Mouse (Mus musculus) stomach, postnatal 0 days (tissue): ENCODE measurements around the gene Mtfp1. TPM values are rescaled to one million over a fixed set of nuclear protein-coding genes. Genes with fewer than 3 reads are reported as not detected.
A peak's percentile ranks its signal among the peaks of the same experiment; 100 is the strongest.

Source experiments
- ATAC-seq: fragments of 200-750 bp; cut with Nextera tagmentation; 2 replicates; pipeline ENCODE4 v1.8.0; 2017; ENCODE audit not compliant: low FRiP score, low TSS enrichment
- DNase-seq: peaks from one replicate; pipeline ENCODE4 v3.0.0-alpha.2; 2016; ENCODE audit warnings: low spot score
- H3K27ac ChIP-seq: fragments of 300-500 bp; sonication (generic); replicated peaks from 2 replicates; pipeline ENCODE4 v1.5.1; 2014; ENCODE audit warnings: mild to moderate bottlenecking, control low read depth
- H3K27me3 ChIP-seq: fragments of 300-500 bp; sonication (generic); 2 replicates; pipeline ENCODE4 v1.6.1; 2014; ENCODE audit warnings: low read length; ENCODE audit not compliant: control insufficient read depth, insufficient read depth
- H3K36me3 ChIP-seq: fragments of 300-500 bp; sonication (generic); 2 replicates; pipeline ENCODE4 v1.6.1; 2014; ENCODE audit warnings: low read length, mixed read lengths; ENCODE audit not compliant: control insufficient read depth, insufficient read depth
- H3K4me1 ChIP-seq: fragments of 300-500 bp; sonication (generic); replicated peaks from 2 replicates; pipeline ENCODE4 v1.6.1; 2014; ENCODE audit warnings: antibody characterized with exemption; ENCODE audit not compliant: control insufficient read depth, insufficient read depth
- H3K4me2 ChIP-seq: fragments of 300-500 bp; sonication (generic); replicated peaks from 2 replicates; pipeline ENCODE4 v1.6.1; 2014; ENCODE audit warnings: low read depth, mild to moderate bottlenecking, control low read depth, moderate library complexity
- H3K4me3 ChIP-seq: fragments of 300-500 bp; sonication (generic); 2 replicates; pipeline ENCODE4 v1.5.1; 2014; ENCODE audit warnings: low read depth, low read length, control low read depth
- H3K9ac ChIP-seq: fragments of 300-500 bp; sonication (generic); 2 replicates; pipeline ENCODE4 v1.6.1; 2014; ENCODE audit warnings: mild to moderate bottlenecking, low read length, control low read depth, mixed read lengths
- H3K9me3 ChIP-seq: fragments of 300-500 bp; sonication (generic); 2 replicates; pipeline ENCODE4 v1.6.1; 2016; ENCODE audit warnings: low read length; ENCODE audit not compliant: control insufficient read depth
- CTCF ChIP-seq: IDR thresholded peaks from 2 replicates; pipeline ENCODE4 v1.5.1; 2016; ENCODE audit warnings: antibody characterized with exemption, low read depth, mild to moderate bottlenecking, moderate library complexity
- EP300 ChIP-seq: optimal IDR thresholded peaks from 2 replicates; pipeline ENCODE3; 2016; ENCODE audit warnings: antibody characterized with exemption
- WGBS: fragments of 180-500 bp; shearing (Covaris S2); extraction: QIAGEN DNeasy Blood & Tissue Kit; methylation state at CpG from one replicate; pipeline ENCODE4 v1.1.7; 2014; 5-methylcytosine and 5-hydroxymethylcytosine counted together
- polyA plus RNA-seq: library from polyadenylated mRNA; unstranded; fragments of >200 nt; fragmentation: Nextera tagmentation; extraction: Ambion mirVana; gene quantifications from 2 replicates; pipeline ENCODE4 v1.2.1, GENCODE M21; 2015

Mtfp1 gene
- polyA plus RNA-seq, 1 experiment from 2014 or later: 19.0 TPM

DNA sequence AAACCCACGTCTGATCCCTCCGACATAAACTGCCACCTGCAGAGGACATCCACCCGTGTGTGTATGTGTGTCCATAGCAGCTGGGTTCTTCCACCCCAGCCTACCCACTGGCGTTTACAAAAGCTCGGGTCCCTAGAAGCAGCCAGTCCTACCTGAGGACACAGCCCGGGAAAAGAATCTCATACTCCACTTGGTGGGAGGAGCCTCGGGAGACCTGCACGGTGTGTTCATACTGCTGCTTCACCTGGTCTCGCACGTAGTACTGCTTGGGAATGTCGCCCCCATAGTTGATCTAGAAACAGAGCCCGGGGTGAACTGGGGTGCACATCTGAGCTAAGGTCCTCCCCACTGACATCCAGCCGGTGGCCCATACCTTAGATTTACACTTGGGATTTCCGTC is 8.3 kb upstream of the Mtfp1 start:
- H3K36me3 ChIP-seq: no peaks in the 10 kb centered on the region
- ATAC-seq (no peak), DNase-seq (no peak)
- H3K9ac ChIP-seq: no peak overlapping the region
- no peaks in the 10 kb centered on the region for H3K9me3 ChIP-seq
- H3K4me3 ChIP-seq: no peak overlapping the region
- no peaks in the 10 kb centered on the region for H3K27me3 ChIP-seq
- no peak overlapping the region for H3K27ac ChIP-seq
- no peaks in the 10 kb centered on the region for H3K4me1 ChIP-seq
- TF ChIP-seq CTCF: no peak
- no peak for TF ChIP-seq EP300
- H3K4me2 ChIP-seq: no peak overlapping the region
- 70% methylated on average over 14 of the region's 14 CpGs for WGBS

DNA sequence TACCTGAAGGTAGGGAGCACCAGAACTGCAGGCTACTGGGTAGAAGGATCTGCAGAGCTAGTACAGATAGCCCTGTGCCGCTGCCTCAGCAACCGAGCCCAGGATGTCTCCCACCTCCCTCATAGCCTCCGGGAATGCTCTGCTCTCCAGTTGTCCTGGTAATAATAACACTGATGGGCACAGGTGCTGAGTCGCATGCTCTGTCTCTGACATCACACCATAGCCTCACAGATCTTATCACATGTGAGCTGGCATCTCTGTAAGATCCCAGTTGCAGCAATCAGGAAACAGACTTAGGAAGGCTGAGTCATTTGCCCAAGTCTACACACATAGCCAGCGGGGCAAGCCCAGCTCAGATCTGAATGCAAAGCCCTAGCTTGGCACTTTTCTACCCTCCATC is 6.6 kb upstream of the Mtfp1 start:
- no peak overlapping the region for H3K4me3 ChIP-seq
- 73% methylated on average over 5 of the region's 5 CpGs for WGBS
- no peaks in the 10 kb centered on the region for H3K36me3 ChIP-seq
- TF ChIP-seq CTCF (no peak), EP300 (no peak)
- no peak overlapping the region for H3K9ac ChIP-seq
- ATAC-seq (peak; percentile 34; the same call in 1 of the 2 replicates), DNase-seq (no peak)
- peaks cover 3% of the 10 kb centered on the region for H3K4me1 ChIP-seq
- H3K4me2 ChIP-seq: no peak overlapping the region
- H3K27ac ChIP-seq: no peak overlapping the region
- H3K9me3 ChIP-seq: no peaks in the 10 kb centered on the region
- no peaks in the 10 kb centered on the region for H3K27me3 ChIP-seq

DNA sequence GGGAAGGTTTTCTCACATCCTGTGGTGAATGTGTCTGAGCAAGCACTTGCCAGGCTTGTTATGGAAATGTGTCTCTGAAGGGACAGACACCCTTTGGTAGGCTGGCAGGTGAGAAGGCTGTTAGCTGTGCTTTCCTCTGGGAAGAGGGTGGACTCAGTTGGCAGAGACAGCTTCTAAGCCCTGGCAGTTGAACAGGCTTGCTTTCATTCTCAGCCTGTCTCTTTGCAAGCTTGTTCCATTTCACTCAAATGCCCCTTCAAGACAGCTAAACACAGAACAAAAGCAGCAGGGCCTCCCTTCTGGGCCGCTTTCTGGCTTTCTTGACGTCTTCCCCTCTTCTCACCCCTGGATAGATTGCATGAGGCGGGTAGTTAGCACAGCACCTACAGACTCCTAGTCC is 4.2 kb upstream of the Mtfp1 start:
- Histone ChIP-seq H3K4me2 (no peak overlapping the region), H3K27me3 (no peaks in the 10 kb centered on the region), H3K4me3 (no peak overlapping the region), H3K9ac (no peak overlapping the region), H3K4me1 (peaks cover 7% of the 10 kb centered on the region), H3K9me3 (no peaks in the 10 kb centered on the region), H3K36me3 (no peaks in the 10 kb centered on the region), H3K27ac (no peak overlapping the region; the same call in 1 of the 2 replicates)
- 65% methylated on average over 3 of the region's 3 CpGs for WGBS
- no peak for TF ChIP-seq CTCF
- no peak for TF ChIP-seq EP300
- no peak for DNase-seq
- no peak for ATAC-seq

DNA sequence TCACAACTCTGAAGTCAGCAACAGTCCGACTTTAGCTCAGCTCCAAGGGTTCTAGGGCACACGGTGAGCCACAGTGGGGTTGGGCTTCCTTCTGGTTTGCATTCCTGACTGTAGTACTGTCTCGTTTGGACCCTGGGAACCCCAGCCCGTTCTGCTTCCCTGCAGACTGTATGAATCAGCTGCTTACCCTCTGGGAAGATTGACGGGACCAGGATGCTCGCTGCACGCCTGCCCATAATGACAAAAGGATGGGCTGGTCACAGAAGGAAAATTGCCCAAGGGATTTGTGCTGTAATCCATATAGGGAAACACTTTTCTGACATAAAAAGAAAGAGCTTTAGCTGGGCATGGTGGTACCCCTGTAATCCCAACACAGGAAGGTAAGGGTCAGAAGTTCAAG is 3.6 kb upstream of the Mtfp1 start:
- no peak overlapping the region for H3K4me3 ChIP-seq
- H3K4me2 ChIP-seq: no peak overlapping the region
- H3K9me3 ChIP-seq: no peaks in the 10 kb centered on the region
- H3K27me3 ChIP-seq: no peaks in the 10 kb centered on the region
- no peak overlapping the region for H3K27ac ChIP-seq
- H3K36me3 ChIP-seq: no peaks in the 10 kb centered on the region
- no peak for DNase-seq
- H3K4me1 ChIP-seq: peaks cover 7% of the 10 kb centered on the region
- TF ChIP-seq EP300: no peak
- no peak overlapping the region for H3K9ac ChIP-seq
- 60% methylated on average over 7 of the region's 7 CpGs for WGBS
- ATAC-seq: no peak

DNA sequence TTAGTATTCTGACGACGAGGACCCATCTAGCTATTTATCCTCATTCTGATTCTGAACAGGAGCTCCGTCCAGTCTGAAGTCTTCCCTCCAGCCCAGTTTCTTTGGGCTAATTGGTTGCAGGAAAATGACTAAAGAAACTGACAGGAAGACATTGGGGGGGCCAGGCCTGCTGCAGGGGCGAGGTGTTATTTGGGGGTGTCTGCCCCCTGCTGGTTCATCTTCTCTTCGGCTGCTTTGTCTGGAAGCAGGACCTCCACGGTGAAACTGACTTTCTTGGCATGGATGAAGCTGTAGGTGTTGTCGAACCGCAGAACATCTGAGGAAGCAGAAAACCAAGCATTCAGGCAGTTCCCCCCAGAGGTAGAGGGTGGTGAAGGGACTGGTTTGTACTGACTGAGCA is 2.9 kb upstream of the Mtfp1 start:
- Histone ChIP-seq H3K9me3 (no peaks in the 10 kb centered on the region), H3K4me2 (no peak overlapping the region), H3K27me3 (no peaks in the 10 kb centered on the region), H3K9ac (no peak overlapping the region), H3K27ac (no peak overlapping the region), H3K4me1 (peaks cover 7% of the 10 kb centered on the region), H3K4me3 (no peak overlapping the region), H3K36me3 (no peaks in the 10 kb centered on the region)
- DNase-seq: no peak
- no peak for ATAC-seq
- TF ChIP-seq CTCF (peak; percentile 44), EP300 (no peak)
- 63% methylated on average over 8 of the region's 8 CpGs for WGBS

- Histone ChIP-seq H3K9me3 (no peaks in the 10 kb centered on the region), H3K36me3 (no peaks in the 10 kb centered on the region), H3K4me1 (peaks cover 7% of the 10 kb centered on the region), H3K4me3 (peak overlapping the region; percentile 43), H3K9ac (peak overlapping the region; percentile 71), H3K4me2 (peak overlapping the region; percentile 78), H3K27me3 (no peaks in the 10 kb centered on the region), H3K27ac (peak overlapping the region; percentile 90)
- ATAC-seq (no peak), DNase-seq (peak; percentile 26)
- 23% methylated on average over 10 of the region's 10 CpGs for WGBS
- TF ChIP-seq CTCF (no peak), EP300 (no peak)
Observed at GRCm38 (mm10) chr11:4097091-4097621, 1.9 kb upstream of the Mtfp1 start.
